Mouse (Mus musculus) C2C12 (cell line): Measurements from ENCODE around the gene Steap2. TPM values are rescaled to one million over a fixed set of nuclear protein-coding genes. Genes with fewer than 3 reads are reported as not detected.

Source experiments
- H3K27me3 ChIP-seq: one replicate; pipeline ENCODE4 v1.6.1; 2011; ENCODE audit not compliant: control insufficient read depth, insufficient read depth, insufficient read length
- H3K36me3 ChIP-seq: one replicate; pipeline ENCODE4 v1.6.1; 2011; ENCODE audit not compliant: control insufficient read depth, insufficient read depth
- H3K4me3 ChIP-seq: one replicate; pipeline ENCODE4 v1.5.1; 2011; ENCODE audit warnings: mild to moderate bottlenecking, control low read depth; ENCODE audit not compliant: poor library complexity, insufficient read depth, severe bottlenecking
- H3K79me2 ChIP-seq: one replicate; pipeline ENCODE4 v1.6.1; 2011; ENCODE audit not compliant: control insufficient read depth, insufficient read depth
- H3K79me3 ChIP-seq: one replicate; pipeline ENCODE4 v1.6.1; 2011; ENCODE audit warnings: low read depth, control low read depth
- H3ac ChIP-seq: one replicate; pipeline ENCODE3; 2011; ENCODE audit warnings: low read depth; ENCODE audit not compliant: control insufficient read depth, insufficient read length
- CEBPB ChIP-seq: IDR thresholded peaks from one replicate; pipeline ENCODE4 v1.6.1; 2011; ENCODE audit warnings: low read depth, mild to moderate bottlenecking, control low read depth, moderate library complexity
- CTCF ChIP-seq: IDR thresholded peaks from one replicate; pipeline ENCODE4 v1.5.1; 2011; ENCODE audit not compliant: control insufficient read depth, insufficient read depth, insufficient read length
- FOSL1 ChIP-seq: IDR thresholded peaks from one replicate; pipeline ENCODE4 v1.8.0; 2011; ENCODE audit warnings: mild to moderate bottlenecking, low read length; ENCODE audit not compliant: poor library complexity, insufficient read depth, severe bottlenecking
- MAX ChIP-seq: IDR thresholded peaks from one replicate; pipeline ENCODE4 v1.6.1; 2011; ENCODE audit warnings: mild to moderate bottlenecking, control low read depth
- MYOD1 ChIP-seq: IDR thresholded peaks from one replicate; pipeline ENCODE4 v1.6.1; 2011; ENCODE audit warnings: low read depth; ENCODE audit not compliant: control insufficient read depth, insufficient read length
- MYOG ChIP-seq: IDR thresholded peaks from one replicate; pipeline ENCODE4 v1.6.1; 2011; ENCODE audit not compliant: control insufficient read depth, insufficient read length; ENCODE audit errors: extremely low read depth
- USF1 ChIP-seq: IDR thresholded peaks from one replicate; pipeline ENCODE4 v1.6.1; 2011; ENCODE audit warnings: low read depth, mild to moderate bottlenecking, control low read depth, moderate library complexity
- polyA plus RNA-seq: library from polyadenylated mRNA; unstranded; fragments of >200 nt; fragmentation: generic; extraction: Trizol; gene quantifications from one replicate; pipeline ENCODE4 v1.2.1, GENCODE M21; 2012; ENCODE audit warnings: missing spikeins

Gene Steap2
- polyA plus RNA-seq, 1 experiment: 20.7 TPM

GRCm38 (mm10) chr5:5711032-5711431, 16.7 kb upstream of the Steap2 start:
- H3K79me3 ChIP-seq: no peaks in the 10 kb centered on the region
- H3K4me3 ChIP-seq: no peak overlapping the region
- no peaks in the 10 kb centered on the region for H3K36me3 ChIP-seq
- TF ChIP-seq USF1: no peak
- no peak for TF ChIP-seq MYOG
- TF ChIP-seq CEBPB: no peak
- no peak for TF ChIP-seq CTCF
- no peak for TF ChIP-seq MYOD1
- no peak for TF ChIP-seq MAX
- no peak for TF ChIP-seq FOSL1
- no peak overlapping the region for H3ac ChIP-seq
- H3K27me3 ChIP-seq: no peaks in the 10 kb centered on the region
- no peaks in the 10 kb centered on the region for H3K79me2 ChIP-seq

- H3K79me2 ChIP-seq: no peaks in the 10 kb centered on the region
- H3K27me3 ChIP-seq: no peaks in the 10 kb centered on the region
- no peaks in the 10 kb centered on the region for H3K79me3 ChIP-seq
- H3K36me3 ChIP-seq: no peaks in the 10 kb centered on the region
- H3K4me3 ChIP-seq: no peak overlapping the region
- TF ChIP-seq FOSL1 (no peak), MYOG (no peak), USF1 (no peak), MYOD1 (no peak), MAX (no peak), CEBPB (no peak), CTCF (no peak)
- H3ac ChIP-seq: peak overlapping the region; percentile 65
Observed at GRCm38 (mm10) chr5:5707341-5708278, 13.2 kb upstream of the Steap2 start.

GRCm38 (mm10) chr5:5705019-5705418, 10.6 kb upstream of the Steap2 start:
- Histone ChIP-seq H3K36me3 (no peaks in the 10 kb centered on the region), H3K4me3 (no peak overlapping the region), H3K79me3 (no peaks in the 10 kb centered on the region), H3K79me2 (no peaks in the 10 kb centered on the region), H3ac (no peak overlapping the region), H3K27me3 (no peaks in the 10 kb centered on the region)
- TF ChIP-seq CTCF (no peak), CEBPB (no peak), MYOG (no peak)

- Histone ChIP-seq H3ac (no peak overlapping the region), H3K4me3 (no peak overlapping the region), H3K79me2 (no peaks in the 10 kb centered on the region), H3K27me3 (no peaks in the 10 kb centered on the region), H3K36me3 (no peaks in the 10 kb centered on the region), H3K79me3 (no peaks in the 10 kb centered on the region)
- TF ChIP-seq MAX: no peak
- no peak for TF ChIP-seq MYOG
- TF ChIP-seq CTCF: no peak
- no peak for TF ChIP-seq CEBPB
Observed at GRCm38 (mm10) chr5:5700386-5700785, 6.0 kb upstream of the Steap2 start.

GRCm38 (mm10) chr5:5698830-5699229, 4.5 kb upstream of the Steap2 start:
- Histone ChIP-seq H3ac (no peak overlapping the region), H3K79me2 (no peaks in the 10 kb centered on the region), H3K4me3 (no peak overlapping the region), H3K79me3 (no peaks in the 10 kb centered on the region), H3K27me3 (no peaks in the 10 kb centered on the region), H3K36me3 (no peaks in the 10 kb centered on the region)
- TF ChIP-seq MYOD1: no peak
- no peak for TF ChIP-seq CTCF
- TF ChIP-seq FOSL1: no peak
- TF ChIP-seq MYOG: no peak
- no peak for TF ChIP-seq CEBPB
- no peak for TF ChIP-seq MAX
- no peak for TF ChIP-seq USF1

- H3K36me3 ChIP-seq: no peaks in the 10 kb centered on the region
- peaks cover 29% of the 10 kb centered on the region for H3K79me3 ChIP-seq
- H3K79me2 ChIP-seq: peaks cover 33% of the 10 kb centered on the region
- no peaks in the 10 kb centered on the region for H3K27me3 ChIP-seq
- no peak overlapping the region for H3ac ChIP-seq
- TF ChIP-seq MYOG (no peak), CEBPB (peak; percentile 37)
- H3K4me3 ChIP-seq: no peak overlapping the region
Observed at GRCm38 (mm10) chr5:5695401-5695942, 1.1 kb upstream of the Steap2 start.
